Mouse (Mus musculus) brown adipose tissue, adult 24 weeks (tissue): Measurements from ENCODE around the gene Pgk1. TPM values are rescaled to one million over a fixed set of nuclear protein-coding genes. Genes with fewer than 3 reads are reported as not detected.
"Not testable (repeated sequence)": the region's sequence is repeated elsewhere in the genome, so short reads cannot be mapped to it uniquely, and the experiment has no call there.

Source experiments
- H3K27ac ChIP-seq: fragments of 200-500 bp; replicated peaks from 2 replicates; pipeline ENCODE4 v1.5.1; 2012; ENCODE audit warnings: low read depth, mild to moderate bottlenecking, low read length
- H3K4me1 ChIP-seq: fragments of 200-500 bp; 2 replicates; pipeline ENCODE4 v1.6.1; 2012; ENCODE audit warnings: low read length, mixed read lengths; ENCODE audit not compliant: control insufficient read depth, insufficient read depth, insufficient read length
- H3K4me3 ChIP-seq: fragments of 200-500 bp; 2 replicates; pipeline ENCODE4 v1.5.1; 2012; ENCODE audit warnings: low read depth, mild to moderate bottlenecking, low read length, moderate library complexity; ENCODE audit not compliant: insufficient read depth
- polyA plus RNA-seq: library from polyadenylated mRNA; stranded (reverse); fragments of >200 nt; gene quantifications from 2 replicates; pipeline ENCODE4 v1.2.4, GENCODE M21; 2012; ENCODE audit not compliant: missing spikeins, insufficient read depth, insufficient read length

The Pgk1 gene
- polyA plus RNA-seq, 1 experiment = 832 TPM

DNA sequence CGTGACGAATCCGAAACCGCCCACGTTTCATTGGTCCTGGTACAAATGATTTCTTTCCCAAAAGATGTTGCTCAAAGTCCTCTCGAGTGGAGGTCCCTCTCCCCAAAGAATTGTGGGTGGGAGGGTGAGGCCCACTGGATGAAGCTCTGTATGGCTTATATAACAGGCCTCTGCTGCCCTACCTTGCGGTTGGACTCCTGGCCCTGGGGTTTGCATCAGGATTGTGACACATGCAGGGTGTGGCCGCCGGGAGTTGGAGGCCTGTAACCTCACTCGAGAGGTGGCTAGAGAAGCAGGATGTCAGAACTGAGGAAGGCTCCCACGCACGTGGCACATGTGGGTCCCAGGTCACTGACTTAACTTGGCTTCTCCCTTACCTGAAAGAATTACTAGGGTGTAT is 837 bp downstream of the Pgk1 start:
- H3K27ac ChIP-seq = peak overlapping the region; percentile 92
- peaks cover 6% of the 10 kb centered on the region for H3K4me1 ChIP-seq
- H3K4me3 ChIP-seq = peak overlapping the region; percentile 93

DNA sequence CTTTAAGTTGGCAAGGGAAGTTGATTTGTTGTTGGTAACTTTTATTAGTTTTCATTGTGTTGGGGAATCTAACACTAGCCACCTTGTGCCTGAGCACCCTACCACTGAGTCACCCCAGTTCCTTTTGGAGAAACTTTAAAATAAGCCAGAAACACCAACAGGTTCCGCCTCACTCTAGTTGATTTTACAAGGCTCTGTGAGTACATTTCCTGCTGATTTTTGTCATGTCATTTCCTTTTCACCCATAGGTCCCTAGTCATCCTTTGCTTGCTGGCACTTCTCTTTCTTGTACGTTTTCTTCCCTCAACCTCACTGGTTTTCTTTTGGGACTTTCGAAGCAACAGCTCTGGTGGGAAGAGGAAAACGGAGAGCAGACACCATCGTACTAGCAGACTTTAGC is 2.5 kb downstream of the Pgk1 start:
- peak overlapping the region; percentile 77 for H3K27ac ChIP-seq
- peak overlapping the region; percentile 93 for H3K4me3 ChIP-seq

DNA sequence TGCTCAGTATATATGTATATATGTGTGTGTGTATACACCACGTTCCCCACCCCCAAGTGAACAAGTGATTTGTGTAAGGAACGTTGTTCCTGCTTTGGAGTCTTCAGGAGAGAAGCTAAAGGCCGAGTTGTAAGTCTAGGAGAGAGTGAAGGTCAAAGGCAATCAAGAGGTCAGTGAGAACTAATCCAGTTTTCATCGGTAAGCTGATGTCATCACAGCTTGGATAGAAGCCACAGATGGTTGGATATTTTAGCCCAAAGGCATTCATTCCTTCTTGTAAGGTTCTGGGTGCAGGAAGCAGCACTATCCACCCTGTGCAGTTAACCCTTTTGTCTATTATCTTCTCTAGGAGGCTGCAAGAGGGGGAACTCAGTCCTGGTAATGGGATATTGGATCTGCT is 3.2 kb downstream of the Pgk1 start:
- 0 out of 2 replicates have a peak overlapping the region, but pooled peaks have one; percentile 14 for H3K4me3 ChIP-seq
- H3K27ac ChIP-seq = peak overlapping the region; percentile 77
- peaks cover 6% of the 10 kb centered on the region for H3K4me1 ChIP-seq

More for the DNA sequence above, 2.5 kb downstream of the Pgk1 start:
- H3K4me1 ChIP-seq = peaks cover 6% of the 10 kb centered on the region

DNA sequence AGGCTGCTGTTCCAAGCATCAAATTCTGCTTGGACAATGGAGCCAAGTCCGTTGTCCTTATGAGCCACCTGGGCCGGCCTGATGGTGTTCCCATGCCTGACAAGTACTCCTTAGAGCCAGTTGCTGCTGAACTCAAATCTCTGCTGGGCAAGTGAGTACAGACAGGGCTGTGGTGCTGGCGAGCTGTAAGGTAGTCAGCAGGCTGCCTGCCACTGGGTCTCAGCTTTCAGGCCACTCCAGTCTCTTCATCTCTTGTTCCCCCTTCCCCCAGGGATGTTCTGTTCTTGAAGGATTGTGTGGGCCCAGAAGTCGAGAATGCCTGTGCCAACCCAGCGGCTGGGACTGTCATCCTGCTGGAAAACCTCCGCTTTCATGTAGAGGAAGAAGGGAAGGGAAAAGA is 7.5 kb downstream of the Pgk1 start:
- H3K27ac ChIP-seq, H3K4me3 ChIP-seq, H3K4me1 ChIP-seq: not testable (repeated sequence)

DNA sequence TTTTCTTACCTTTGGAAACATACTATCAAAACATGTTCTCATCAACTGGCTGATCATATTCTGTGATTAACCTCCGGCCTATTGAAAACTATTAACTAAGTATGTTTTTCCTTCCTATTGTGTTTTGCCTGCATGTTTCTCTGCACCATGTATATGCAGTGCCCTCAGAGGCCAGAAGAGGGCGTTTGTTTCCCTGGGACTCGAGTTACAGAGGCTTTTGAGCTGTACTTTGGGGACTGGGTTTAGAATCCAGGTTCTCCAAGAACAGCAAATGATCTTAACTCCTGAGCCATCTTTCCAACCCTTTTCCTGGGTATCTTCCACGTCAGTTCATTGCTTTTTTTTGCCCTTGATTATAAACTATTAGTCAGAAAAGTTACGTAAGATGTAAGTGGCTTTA is 10.4 kb downstream of the Pgk1 start:
- H3K27ac ChIP-seq = no peak overlapping the region
- no peaks in the 10 kb centered on the region for H3K4me1 ChIP-seq
- H3K4me3 ChIP-seq = no peak overlapping the region

DNA sequence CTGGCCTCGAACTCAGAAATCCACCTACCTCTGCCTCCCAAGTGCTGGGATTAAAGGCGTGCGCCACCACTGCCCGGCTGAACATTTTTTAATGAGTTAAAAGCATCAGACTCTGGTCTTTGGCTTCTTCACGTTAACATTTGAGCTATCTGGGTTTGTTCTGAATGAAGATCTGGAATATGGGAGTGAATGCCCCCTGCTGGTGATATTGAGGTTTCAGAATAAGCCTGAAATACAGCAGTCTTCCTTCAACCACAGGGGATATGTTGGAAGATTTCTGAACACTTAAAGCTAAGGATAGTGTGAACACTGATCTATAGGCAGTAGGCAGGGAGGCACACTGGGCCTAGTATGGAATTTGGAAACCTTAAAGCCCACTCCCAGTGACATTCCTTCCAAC is 12.0 kb downstream of the Pgk1 start:
- H3K4me1 ChIP-seq = no peaks in the 10 kb centered on the region
- H3K4me3 ChIP-seq = no peak overlapping the region
- no peak overlapping the region for H3K27ac ChIP-seq

DNA sequence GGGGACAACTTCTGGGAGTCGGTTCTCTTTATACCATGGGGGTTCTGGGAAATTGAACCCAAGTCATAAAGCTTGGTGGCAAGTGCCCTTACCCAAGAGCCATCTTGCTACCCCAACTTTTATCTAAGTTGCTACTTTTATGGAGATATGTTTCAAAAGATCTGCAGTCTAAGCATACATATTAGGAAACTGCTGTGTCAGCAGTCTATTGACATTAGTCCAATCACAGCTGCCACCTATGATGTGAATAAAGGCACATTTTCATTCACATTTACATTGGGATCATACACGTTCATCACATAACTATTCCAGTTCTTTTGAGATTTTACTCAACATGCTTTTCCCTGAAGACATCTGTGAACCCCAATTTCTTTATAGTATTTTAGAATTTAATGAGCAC is 22.2 kb downstream of the Pgk1 start:
- Histone ChIP-seq H3K4me3 (no peak overlapping the region), H3K27ac (no peak overlapping the region), H3K4me1 (no peaks in the 10 kb centered on the region)

DNA sequence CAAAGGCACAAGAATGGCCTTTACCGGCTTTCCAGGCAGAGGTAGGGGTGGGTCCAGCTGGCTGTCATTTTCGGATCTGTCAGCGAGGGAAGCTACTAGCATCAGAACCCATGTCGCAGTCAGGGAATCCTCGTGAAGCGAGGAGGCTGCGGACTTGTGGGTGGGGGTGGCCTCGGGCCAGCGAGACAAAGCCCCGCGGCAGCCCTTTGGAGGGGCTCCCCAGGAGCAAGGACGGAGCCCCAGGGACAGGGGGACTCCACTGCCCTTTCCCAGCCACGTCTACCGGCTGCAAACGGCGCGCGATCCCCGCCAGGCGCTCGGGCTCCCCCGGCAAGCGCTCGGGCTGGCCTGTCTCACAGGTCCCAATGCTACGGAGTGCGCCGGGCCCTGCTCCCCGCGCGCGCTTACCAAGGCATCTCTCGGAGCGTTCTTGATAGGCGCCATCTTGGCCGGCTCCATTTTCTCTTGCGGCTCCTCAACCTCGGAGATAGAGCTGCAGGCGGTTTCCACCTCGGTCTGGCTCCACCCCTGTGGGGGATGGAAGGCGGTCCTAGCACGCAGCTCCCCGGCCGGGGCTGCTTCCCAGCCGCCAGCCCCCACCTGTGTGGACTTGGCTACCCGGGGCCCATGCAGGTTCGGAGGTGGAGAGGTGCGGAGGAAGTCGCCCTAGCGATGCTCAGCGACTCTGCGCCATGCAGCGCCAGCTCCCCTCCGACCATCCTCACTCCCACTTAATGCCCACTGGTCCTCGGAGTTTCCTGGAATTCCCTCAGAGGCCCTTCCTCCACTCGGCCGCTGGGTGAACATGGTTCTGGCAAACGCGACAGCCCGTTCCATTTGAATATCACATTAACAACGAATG is 32.5 kb downstream of the Pgk1 start:
- Histone ChIP-seq H3K27ac (no peak overlapping the region), H3K4me1 (no peaks in the 10 kb centered on the region), H3K4me3 (peak overlapping the region; percentile 92)

DNA sequence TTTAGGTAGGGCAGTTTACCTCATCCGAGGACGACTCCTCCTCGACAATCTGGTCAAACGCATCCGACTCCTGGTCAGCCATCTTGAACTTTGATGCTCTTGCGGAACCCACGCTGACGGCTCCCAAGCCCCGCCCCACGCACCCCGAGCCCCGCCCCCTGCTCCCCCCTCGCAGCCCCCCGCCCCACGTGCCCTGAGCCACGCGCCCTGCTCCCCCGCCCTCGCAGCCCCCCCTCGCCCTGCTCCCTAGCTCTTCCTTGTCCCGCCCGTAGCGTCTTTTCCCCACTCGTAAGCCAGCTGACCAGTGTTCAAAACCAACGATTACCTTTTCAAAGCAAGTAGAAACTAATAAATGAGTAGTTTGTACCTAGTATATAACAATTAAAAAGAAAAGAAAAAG is 34.2 kb downstream of the Pgk1 start, which contains the start of gene Taf9b:
Gene Taf9b, minus strand, starts transcription at position 101 of the 400 bp plus-strand sequence.
- no peak within 1 kb of the TSS for H3K27ac ChIP-seq
- peak within 1 kb of the TSS; percentile 92 for H3K4me3 ChIP-seq
- no peaks in the 10 kb centered on the region for H3K4me1 ChIP-seq

Other genes with a start within 250 kb of the Pgk1 start
- gene Magt1, start 175.2 kb upstream of the Pgk1 start, polyA plus RNA-seq = 30.4 and 33.4 TPM in 2 replicates
- gene Cox7b, start 171.4 kb upstream of the Pgk1 start, polyA plus RNA-seq = 7,166 and 8,308 TPM in 2 replicates
- 1.7 and 2.4 TPM in 2 replicates for gene Atp7a, start 159.8 kb upstream of the Pgk1 start, polyA plus RNA-seq
- gene Tlr13, start 43.9 kb upstream of the Pgk1 start, polyA plus RNA-seq = 0.59 and 0.75 TPM in 2 replicates
- gene Taf9b, start 34.1 kb downstream of the Pgk1 start, polyA plus RNA-seq = 6.1 and 15.1 TPM in 2 replicates
- gene Fnd3c2, start 68.3 kb downstream of the Pgk1 start, polyA plus RNA-seq = not detected in 2 replicates